Comparison of ENCODE assay signal across 9 mouse cellular contexts in genomic region chr10:96214285-96214684, GRCm38 (mm10).
DNase-seq lines count a peak whose midpoint lies in the region; ATAC-seq and TF ChIP-seq lines count a peak whose summit lies in the region.
"Had no signal": no experiment of that assay in that cellular context is flagged by ENCODE, and none has a peak within 500 bp of the region (broad histone marks: within the 10 kb centered on the region; RNA-seq: fewer than 3 reads in every experiment).

No protein-coding gene starts in this region.

- no peaks in the 10 kb centered on the region for H3K27me3 ChIP-seq in lung, postnatal 0 days (replicated peaks; ENCODE audit: insufficient read depth, low read length)
- H3K27me3 ChIP-seq in forebrain, embryonic 15.5 days, result no peaks in the 10 kb centered on the region
- no peaks in the 10 kb centered on the region for H3K27me3 ChIP-seq in intestine, postnatal 0 days (replicated peaks; ENCODE audit: control insufficient read depth, insufficient read depth, low read length)
- no peaks in the 10 kb centered on the region for H3K27me3 ChIP-seq in stomach, postnatal 0 days (ENCODE audit: control insufficient read depth, insufficient read depth, low read length)
- H3K27me3 ChIP-seq: liver, embryonic 13.5 days; Patski had no signal

- H3K9ac ChIP-seq in lung, postnatal 0 days (replicated peaks; ENCODE audit: low read depth), result no peak overlapping the region
- H3K9ac ChIP-seq in forebrain, embryonic 15.5 days (replicated peaks), result no peak overlapping the region
- no peak overlapping the region for H3K9ac ChIP-seq in intestine, postnatal 0 days (ENCODE audit: low read depth, low read length)
- H3K9ac ChIP-seq in stomach, postnatal 0 days (ENCODE audit: low read length), result no peak overlapping the region
- H3K9ac ChIP-seq: liver, embryonic 13.5 days had no signal

- 47% methylated on average over 7 of the region's 7 CpGs for WGBS in lung, postnatal 0 days
- WGBS in forebrain, embryonic 15.5 days, result 66% methylated on average over 7 of the region's 7 CpGs
- WGBS in intestine, postnatal 0 days, result 54% methylated on average over 7 of the region's 7 CpGs
- 53% methylated on average over 7 of the region's 7 CpGs for WGBS in stomach, postnatal 0 days

- no peak for TF ChIP-seq CTCF in lung, postnatal 0 days (IDR thresholded peaks at IDR 0.05)
- TF ChIP-seq CTCF in intestine, postnatal 0 days (IDR thresholded peaks at IDR 0.05; ENCODE audit: low read depth), result no peak
- no peak for TF ChIP-seq CTCF in stomach, postnatal 0 days (IDR thresholded peaks at IDR 0.05; ENCODE audit: low read depth)

- H3K4me3 ChIP-seq in lung, postnatal 0 days (ENCODE audit: low read depth, low read length), result no peak overlapping the region
- H3K4me3 ChIP-seq in forebrain, embryonic 15.5 days, result no peak overlapping the region
- H3K4me3 ChIP-seq in intestine, postnatal 0 days (ENCODE audit: low read depth, low read length), result no peak overlapping the region
- no peak overlapping the region for H3K4me3 ChIP-seq in stomach, postnatal 0 days (ENCODE audit: low read depth, low read length)
- H3K4me3 ChIP-seq: liver, embryonic 13.5 days had no signal

- no peak overlapping the region for H3K4me2 ChIP-seq in lung, postnatal 0 days (replicated peaks; ENCODE audit: low read depth, low read length)
- no peak overlapping the region for H3K4me2 ChIP-seq in forebrain, embryonic 15.5 days (replicated peaks)
- H3K4me2 ChIP-seq in intestine, postnatal 0 days (replicated peaks; ENCODE audit: low read depth), result no peak overlapping the region
- no peak overlapping the region for H3K4me2 ChIP-seq in stomach, postnatal 0 days (replicated peaks; ENCODE audit: low read depth)
- H3K4me2 ChIP-seq: liver, embryonic 13.5 days had no signal

- H3K27ac ChIP-seq in lung, postnatal 0 days (ENCODE audit: low read length), result no peak overlapping the region
- H3K27ac ChIP-seq in forebrain, embryonic 15.5 days (replicated peaks), result peak overlapping the region; percentile 62
- no peak overlapping the region for H3K27ac ChIP-seq in intestine, postnatal 0 days (ENCODE audit: low read depth, low read length)
- H3K27ac ChIP-seq in stomach, postnatal 0 days (replicated peaks), result no peak overlapping the region
- H3K27ac ChIP-seq: liver, embryonic 13.5 days had no signal

- no peak for DNase-seq in lung, postnatal 0 days (ENCODE audit: low spot score)
- DNase-seq in lung, postnatal 4 days, result no peak
- no peak for DNase-seq in stomach, postnatal 0 days (ENCODE audit: low spot score)
- DNase-seq in left cerebral cortex, postnatal 25 days (ENCODE audit: low spot score in 2 of 2), result no peak

- 0 out of 2 replicates have a peak, but pooled peaks have one; percentile 11 for ATAC-seq in lung, postnatal 0 days
- ATAC-seq in forebrain, embryonic 15.5 days (replicated peaks), result peak; percentile 51
- ATAC-seq in intestine, postnatal 0 days, result peak; percentile 16; the same call in 1 of the 2 replicates
- peak; percentile 13; the same call in 1 of the 2 replicates for ATAC-seq in stomach, postnatal 0 days (ENCODE audit: low FRiP score, low TSS enrichment)
- no peak for ATAC-seq in granulocyte monocyte progenitor cell, adult 5-6 weeks (replicated peaks; ENCODE audit: poor library complexity, severe bottlenecking)

- no peaks in the 10 kb centered on the region for H3K36me3 ChIP-seq in lung, postnatal 0 days (ENCODE audit: insufficient read depth, low read length)
- H3K36me3 ChIP-seq in forebrain, embryonic 15.5 days, result no peaks in the 10 kb centered on the region
- H3K36me3 ChIP-seq in intestine, postnatal 0 days (ENCODE audit: control insufficient read depth, insufficient read depth), result no peaks in the 10 kb centered on the region
- H3K36me3 ChIP-seq in stomach, postnatal 0 days (ENCODE audit: control insufficient read depth, insufficient read depth, low read length), result no peaks in the 10 kb centered on the region
- H3K36me3 ChIP-seq: liver, embryonic 13.5 days had no signal

- H3K4me1 ChIP-seq in lung, postnatal 0 days (ENCODE audit: insufficient read depth, low read depth, low read length), result no peaks in the 10 kb centered on the region
- peaks cover 5% of the 10 kb centered on the region for H3K4me1 ChIP-seq in forebrain, embryonic 15.5 days
- no peaks in the 10 kb centered on the region for H3K4me1 ChIP-seq in intestine, postnatal 0 days (replicated peaks; ENCODE audit: control insufficient read depth, insufficient read depth, low read length)
- no peaks in the 10 kb centered on the region for H3K4me1 ChIP-seq in stomach, postnatal 0 days (replicated peaks; ENCODE audit: control insufficient read depth, insufficient read depth)
- H3K4me1 ChIP-seq: liver, embryonic 13.5 days had no signal

- intact Hi-C loops in left cerebral cortex, postnatal 25 days (cut with DNase I), result loop anchor here (1.0 to 10.0 kb wide), 6 partner anchors 82 to 1125 kb away; partner anchors contain the start of gene Btg1

- H3K9me3 ChIP-seq in lung, postnatal 0 days (ENCODE audit: low read length), result no peaks in the 10 kb centered on the region
- H3K9me3 ChIP-seq in forebrain, embryonic 15.5 days, result no peaks in the 10 kb centered on the region
- H3K9me3 ChIP-seq in intestine, postnatal 0 days (ENCODE audit: control insufficient read depth), result no peaks in the 10 kb centered on the region
- no peaks in the 10 kb centered on the region for H3K9me3 ChIP-seq in stomach, postnatal 0 days (ENCODE audit: control insufficient read depth, low read length)
- H3K9me3 ChIP-seq: liver, embryonic 13.5 days had no signal

- TF ChIP-seq EP300 in lung, postnatal 0 days (IDR thresholded peaks at IDR 0.05), result no peak
- TF ChIP-seq EP300 in stomach, postnatal 0 days (optimal IDR thresholded peaks at IDR 0.05), result no peak
